Mouse (Mus musculus): ENCODE data around the gene Mmp20. TPM values are rescaled to one million over a fixed set of nuclear protein-coding genes. Genes with fewer than 3 reads are reported as not detected.

Mmp20 gene
- polyA plus RNA-seq (2017; shearing (Covaris generic)), result not detected

GRCm38 (mm10) chr9:7627931-7628330 lies at the start of gene Mmp20:
TSS of gene Mmp20 (plus strand) at chr9:7628231.

DNA sequence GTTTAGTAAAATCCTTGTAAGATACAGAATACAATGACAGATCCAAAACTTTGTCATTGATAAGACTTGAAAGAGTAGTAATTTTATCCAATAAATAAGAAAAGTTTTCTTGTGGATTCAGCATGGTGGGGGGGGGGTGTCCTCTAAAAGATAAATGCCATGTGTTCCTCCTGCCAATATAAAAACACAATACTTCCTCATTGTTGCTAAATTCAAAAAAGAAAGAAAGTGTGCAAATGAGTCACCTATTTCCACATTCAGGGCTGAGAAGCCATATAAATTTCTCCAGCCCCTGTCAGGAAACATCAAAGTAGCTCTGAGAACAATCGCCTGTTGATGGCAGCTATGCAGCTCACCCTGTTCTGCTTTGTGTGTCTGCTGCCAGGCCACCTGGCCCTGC lies 63.8 kb downstream of the Mmp20 start, which contains the start of gene Mmp7:
Mmp7 (plus strand) TSS at position 301 of the 400 bp plus-strand sequence.

Other genes starting within 250 kb of the Mmp20 start
- under 1 TPM in 1 of 2 experiments, not detected in 1; 0.20 TPM for gene Mmp1b, start 240.2 kb upstream of the Mmp20 start, polyA plus RNA-seq (2017; shearing (Covaris generic))
- gene Mmp3, start 182.4 kb upstream of the Mmp20 start, polyA plus RNA-seq (2017; shearing (Covaris generic)), result under 1 TPM in 1 of 2 experiments, not detected in 1; 0.08 TPM
- gene Mmp10, start 125.9 kb upstream of the Mmp20 start, polyA plus RNA-seq (2017; shearing (Covaris generic)), result under 1 TPM in 1 of 2 experiments, not detected in 1; 0.54 TPM
- 1 to 10 TPM in 1 of 2 experiments, under 1 TPM in 1; 0.31 to 1.6 TPM for gene Mmp8, start 69.8 kb upstream of the Mmp20 start, polyA plus RNA-seq (2017; shearing (Covaris generic))
- under 1 TPM; 0.12 to 0.39 TPM for gene Mmp27, start 56.8 kb upstream of the Mmp20 start, polyA plus RNA-seq (2017; shearing (Covaris generic))
- not detected for gene Mmp7, start 63.9 kb downstream of the Mmp20 start, polyA plus RNA-seq (2017; shearing (Covaris generic))
- gene Tmem123, start 135.8 kb downstream of the Mmp20 start, polyA plus RNA-seq (2017; shearing (Covaris generic)), result 100 to 1,000 TPM; 263 to 274 TPM
- 100 to 1,000 TPM in 1 of 2 experiments, 10 to 100 TPM in 1; 84.6 to 103 TPM for gene Birc2, start 208.8 kb downstream of the Mmp20 start, polyA plus RNA-seq (2017; shearing (Covaris generic))
- gene Birc3, start 245.0 kb downstream of the Mmp20 start, polyA plus RNA-seq (2017; shearing (Covaris generic)), result 100 to 1,000 TPM; 100 to 110 TPM

Measured in inflammation-experienced regulatory T-cells (primary cell).